Mouse (Mus musculus): ENCODE measurements around the gene Secisbp2.

- TF ChIP-seq CHD2 (IDR thresholded peaks at IDR 0.05; ENCODE audit: low read depth, low read length): no peak
- TF ChIP-seq ZNF384 (IDR thresholded peaks at IDR 0.05; ENCODE audit: low read depth, low read length): no peak
- TF ChIP-seq MAFK (IDR thresholded peaks at IDR 0.05; ENCODE audit: insufficient read depth, low read depth, low read length): no peak
- no peak for TF ChIP-seq ZC3H11A (IDR thresholded peaks at IDR 0.05; ENCODE audit: borderline replicate concordance, low read depth, low read length)
- TF ChIP-seq HCFC1 (IDR thresholded peaks at IDR 0.05; ENCODE audit: borderline replicate concordance, insufficient read depth, low read length): no peak
Measured at GRCm38 (mm10) chr13:51622626-51623025, 28.9 kb upstream of the Secisbp2 start.

All from ES-E14 (cell line).